Mouse (Mus musculus): ENCODE results near the gene Ina. TPM values are rescaled to one million over a fixed set of nuclear protein-coding genes. Genes with fewer than 3 reads are reported as not detected.
A peak's percentile ranks its signal among the peaks of the same experiment; 100 is the strongest.

Gene Ina
- total RNA-seq, 2 experiments from 2014 or later, result 170 to 180 TPM

DNA sequence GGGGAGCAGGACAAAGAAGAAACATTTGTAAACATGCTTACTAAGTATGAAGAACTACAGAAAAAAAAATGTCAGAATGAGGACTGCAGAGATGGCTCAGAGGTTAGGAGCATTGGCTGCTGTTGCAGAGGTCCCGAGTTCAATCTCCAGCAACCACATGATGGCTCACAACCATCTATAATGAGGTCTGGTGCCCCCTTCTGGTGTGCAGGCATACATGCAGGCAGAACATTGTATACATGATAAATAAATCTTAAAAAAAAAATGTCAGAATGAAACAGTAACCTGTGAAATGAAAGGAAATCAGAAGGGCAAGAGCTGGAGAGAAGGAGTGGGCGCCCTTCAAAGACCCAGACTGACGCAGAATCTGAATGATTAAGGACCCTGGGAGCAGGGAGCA, 51.4 kb downstream of the Ina start:
- H3K27ac ChIP-seq, result no peak overlapping the region
- peak; percentile 62 for TF ChIP-seq CTCF (conservative IDR thresholded peaks at IDR 0.05)
- DNase-seq (ENCODE audit: low spot score in 2 of 2), result no peak
- no peak overlapping the region for H3K4me3 ChIP-seq

DNA sequence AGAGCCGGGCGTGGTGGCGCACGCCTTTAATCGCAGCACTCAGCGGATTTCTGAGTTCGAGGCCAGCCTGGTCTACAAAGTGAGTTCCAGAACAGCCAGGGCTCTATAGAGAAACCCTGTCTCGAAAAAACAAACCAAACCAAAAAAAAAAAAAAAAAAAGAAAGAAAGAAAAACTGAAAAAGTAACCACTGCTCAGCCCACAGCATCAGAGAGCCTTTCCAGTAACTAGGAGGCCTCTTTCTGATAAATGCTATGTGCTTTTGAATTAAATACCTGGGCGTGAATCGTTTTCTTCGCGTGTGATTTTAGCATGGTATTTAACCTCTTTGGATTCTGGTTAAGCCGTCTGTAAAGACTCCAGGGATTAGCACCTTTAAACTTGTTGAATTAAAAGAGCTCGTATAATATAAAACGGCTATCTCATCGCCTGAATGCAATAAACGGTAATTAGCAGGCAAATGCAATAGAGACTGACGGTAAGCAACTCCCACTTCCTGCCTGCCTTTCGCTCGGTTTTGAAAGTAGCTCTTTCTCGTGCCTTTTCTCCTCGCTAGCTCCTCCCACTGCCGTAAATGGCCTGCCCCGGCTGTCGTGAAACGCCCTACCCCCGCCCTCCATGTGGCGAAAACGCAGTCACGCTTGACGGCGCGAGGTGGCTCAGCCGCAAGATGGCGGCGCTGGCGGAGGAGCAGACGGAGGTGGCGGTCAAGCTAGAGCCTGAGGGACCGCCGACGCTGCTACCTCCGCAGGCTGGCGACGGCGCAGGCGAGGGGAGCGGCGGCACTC, 52.8 kb downstream of the Ina start, which contains the start of gene Taf5:
TSS of gene Taf5 (plus strand) at position 651 of the 787 bp plus-strand sequence.
- no peak for TF ChIP-seq CTCF (conservative IDR thresholded peaks at IDR 0.05)
- DNase-seq (ENCODE audit: low spot score in 2 of 2), result peak; percentile 97
- Histone ChIP-seq H3K4me3 (peak within 1 kb of the TSS; percentile 97), H3K27ac (peak within 1 kb of the TSS; percentile 91)

DNA sequence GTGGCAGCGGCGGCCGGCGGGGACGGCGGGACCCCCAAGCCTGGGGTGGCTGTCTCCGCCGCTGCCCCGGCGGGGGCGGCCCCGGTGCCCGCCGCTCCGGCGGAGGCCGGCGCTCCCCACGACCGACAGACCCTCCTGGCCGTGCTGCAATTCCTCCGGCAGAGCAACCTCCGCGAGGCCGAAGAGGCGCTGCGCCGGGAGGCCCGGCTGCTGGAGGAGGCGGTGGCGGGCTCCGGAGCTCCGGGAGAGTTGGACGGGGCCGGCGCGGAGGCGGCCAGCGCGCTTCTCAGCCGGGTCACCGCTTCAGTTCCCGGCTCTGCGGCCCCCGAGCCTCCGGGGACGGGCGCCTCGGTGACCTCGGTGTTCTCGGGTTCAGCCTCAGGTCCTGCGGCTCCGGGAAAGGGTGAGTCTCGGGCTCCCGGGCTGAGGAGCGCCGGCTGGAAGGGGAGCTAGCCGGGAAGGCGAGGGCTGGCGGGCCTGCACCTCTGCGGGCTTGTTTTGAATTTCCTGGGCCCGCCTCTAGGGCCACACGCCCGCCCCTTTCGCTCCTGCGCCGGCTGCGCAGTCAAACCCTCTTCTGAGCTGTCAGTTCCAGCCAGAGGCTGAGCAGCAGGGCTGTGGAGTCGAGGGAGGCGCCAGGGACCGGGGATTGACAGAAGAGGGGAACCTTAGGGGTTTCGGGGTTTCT, 53.6 kb downstream of the Ina start:
- Histone ChIP-seq H3K4me3 (peak overlapping the region; percentile 97), H3K27ac (peak overlapping the region; percentile 91)
- TF ChIP-seq CTCF (conservative IDR thresholded peaks at IDR 0.05), result peak; percentile 61
- DNase-seq (ENCODE audit: low spot score in 2 of 2), result peak; percentile 81 to 85

Other genes starting within 250 kb of the Ina start
- 10 to 100 TPM; 80.9 to 84.4 TPM for gene Nt5c2, start 455 bp downstream of the Ina start, total RNA-seq (2021)
- 10 to 100 TPM; 19.3 to 25.5 TPM for gene Pcgf6, start 36.2 kb downstream of the Ina start, total RNA-seq (2021)
- 1 to 10 TPM; 5.2 to 5.6 TPM for gene Taf5, start 53.0 kb downstream of the Ina start, total RNA-seq (2021)
- 100 to 1,000 TPM; 713 to 825 TPM for gene Usmg5, start 75.9 kb downstream of the Ina start, total RNA-seq (2021)
- 10 to 100 TPM; 17.9 to 19.0 TPM for gene Pdcd11, start 76.1 kb downstream of the Ina start, total RNA-seq (2021)
- 1 to 10 TPM; 4.1 to 5.5 TPM for gene Calhm2, start 123.6 kb downstream of the Ina start, total RNA-seq (2021)
- gene Calhm1, start 129.6 kb downstream of the Ina start, total RNA-seq (2021), result not detected
- not detected for gene Calhm3, start 143.1 kb downstream of the Ina start, total RNA-seq (2021)
- 100 to 1,000 TPM; 180 to 194 TPM for gene Neurl1a, start 164.1 kb downstream of the Ina start, total RNA-seq (2021)

All from layer of hippocampus, adult 2 months (tissue).